Mouse (Mus musculus) adrenal gland, adult 8-10 months (tissue): ENCODE data around the gene Gpr63. TPM values are rescaled to one million over a fixed set of nuclear protein-coding genes. Genes with fewer than 3 reads are reported as not detected.

ENCODE experiments used
- total RNA-seq, 4 experiments: library from RNA; stranded (reverse); gene quantifications; 2 replicates each; pipeline ENCODE4 v1.2.4; 2022

The Gpr63 gene
- total RNA-seq, 4 experiments from 2014 or later, result 4.7 to 5.8 (median 5.1) TPM

Other genes starting within 250 kb of the Gpr63 start
- 10 to 100 TPM in 1 of 4 experiments, 1 to 10 TPM in 3; 5.4 to 10.4 (median 7.4) TPM for gene Klhl32, start 115.3 kb upstream of the Gpr63 start, total RNA-seq
- 10 to 100 TPM; 23.8 to 32.9 (median 27.2) TPM for gene Ndufaf4, start 68.3 kb upstream of the Gpr63 start, total RNA-seq